Mouse (Mus musculus): Measurements from ENCODE around the gene Slbp.

Slbp gene

GRCm38 (mm10) chr5:33629301-33629987 is 22.9 kb downstream of the Slbp start, which contains the start of the genes Fam53a and Gm9903:
Gene Fam53a, minus strand, starts transcription at chr5:33629635.
Gene Gm9903, plus strand, starts transcription at chr5:33629925.
- DNase-seq (ENCODE audit: low spot score), result peak; percentile 99

- DNase-seq (ENCODE audit: low spot score), result peak; percentile 73
Observed at GRCm38 (mm10) chr5:33628820-33629300, 23.5 kb downstream of the Slbp start.

GRCm38 (mm10) chr5:33627968-33628367 is 24.4 kb downstream of the Slbp start:
- no peak for DNase-seq (ENCODE audit: low spot score)

- DNase-seq (ENCODE audit: low spot score), result no peak
Observed at GRCm38 (mm10) chr5:33623766-33624165, 28.6 kb downstream of the Slbp start.

GRCm38 (mm10) chr5:33622671-33623070 is 29.7 kb downstream of the Slbp start:
- no peak for DNase-seq (ENCODE audit: low spot score)

GRCm38 (mm10) chr5:33614391-33614790 is 38.0 kb downstream of the Slbp start:
- peak; percentile 29 for DNase-seq (ENCODE audit: low spot score)

- DNase-seq (ENCODE audit: low spot score), result no peak
Observed at GRCm38 (mm10) chr5:33611795-33612194, 40.6 kb downstream of the Slbp start.

GRCm38 (mm10) chr5:33609226-33609625 is 43.1 kb downstream of the Slbp start:
- DNase-seq (ENCODE audit: low spot score), result no peak

- no peak for DNase-seq (ENCODE audit: low spot score)
Observed at GRCm38 (mm10) chr5:33607434-33607833, 44.9 kb downstream of the Slbp start.

GRCm38 (mm10) chr5:33606631-33607030 is 45.7 kb downstream of the Slbp start:
- no peak for DNase-seq (ENCODE audit: low spot score)

- DNase-seq (ENCODE audit: low spot score), result no peak
Observed at GRCm38 (mm10) chr5:33605314-33605713, 47.1 kb downstream of the Slbp start.

- no peak for DNase-seq (ENCODE audit: low spot score)
Observed at GRCm38 (mm10) chr5:33593620-33594019, 58.8 kb downstream of the Slbp start.

GRCm38 (mm10) chr5:33589221-33589888 is 63.0 kb downstream of the Slbp start:
- peak; percentile 78 for DNase-seq (ENCODE audit: low spot score)

- no peak for DNase-seq (ENCODE audit: low spot score)
Observed at GRCm38 (mm10) chr5:33588066-33588465, 64.3 kb downstream of the Slbp start.

- DNase-seq (ENCODE audit: low spot score), result no peak
Observed at GRCm38 (mm10) chr5:33587498-33588058, 64.8 kb downstream of the Slbp start.

Measured in MN1 (cell line).